Mouse (Mus musculus): Measurements from ENCODE around the gene Zfp687. TPM values are rescaled to one million over a fixed set of nuclear protein-coding genes. Genes with fewer than 3 reads are reported as not detected.

Gene Zfp687
- total RNA-seq, 1 experiment from 2014 or later, result 34.4 TPM

DNA sequence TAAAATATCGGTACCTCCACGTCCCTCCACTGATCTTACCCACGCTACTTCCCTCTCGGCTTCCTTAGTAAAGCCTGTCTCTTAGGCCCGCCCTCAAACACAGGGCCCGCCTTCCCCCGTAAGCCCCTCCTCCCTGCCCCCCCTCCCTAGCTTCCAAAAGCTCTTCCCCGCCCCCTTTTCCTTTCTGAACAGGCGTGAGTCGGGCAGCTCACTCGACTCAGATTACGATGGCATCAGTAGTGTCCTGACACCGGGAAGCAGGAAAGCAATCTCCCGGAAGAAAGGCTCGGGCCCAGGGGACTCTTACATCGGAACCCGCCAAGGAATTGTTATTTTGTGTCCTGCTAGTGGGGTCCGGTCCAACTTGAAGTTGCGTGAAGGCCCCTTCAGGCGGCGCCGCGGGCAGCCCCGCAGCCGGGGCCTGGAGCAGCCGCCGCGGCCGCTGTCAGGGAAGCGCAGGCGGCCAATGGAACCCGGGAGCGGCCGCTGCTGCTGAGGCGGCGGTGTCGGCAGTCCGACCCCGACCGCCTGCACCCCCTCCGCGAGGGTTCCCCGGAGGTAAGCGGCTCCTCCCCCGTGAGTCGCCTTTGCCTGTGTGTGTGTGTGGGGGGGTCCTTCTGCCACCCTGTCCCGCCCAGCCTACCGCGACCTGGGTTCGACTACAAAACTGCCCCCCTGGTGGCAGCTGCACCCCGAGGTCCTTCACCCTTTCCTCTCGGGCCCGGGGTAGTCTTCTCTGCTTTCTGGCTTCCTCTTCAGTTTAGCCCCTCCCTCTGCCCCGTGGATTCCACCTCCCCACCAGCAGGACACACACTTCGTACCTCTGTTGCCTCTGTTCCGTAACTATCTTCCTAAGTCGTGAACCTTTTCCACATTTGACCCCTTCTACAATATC, 40.5 kb downstream of the Zfp687 start, which contains the start of gene Pi4kb:
Pi4kb (plus strand) TSS at position 204 of the 895 bp plus-strand sequence.
- ATAC-seq (ENCODE audit: extremely low read depth, insufficient number of reproducible peaks, low FRiP score, poor library complexity, severe bottlenecking), result peak; percentile 91

DNA sequence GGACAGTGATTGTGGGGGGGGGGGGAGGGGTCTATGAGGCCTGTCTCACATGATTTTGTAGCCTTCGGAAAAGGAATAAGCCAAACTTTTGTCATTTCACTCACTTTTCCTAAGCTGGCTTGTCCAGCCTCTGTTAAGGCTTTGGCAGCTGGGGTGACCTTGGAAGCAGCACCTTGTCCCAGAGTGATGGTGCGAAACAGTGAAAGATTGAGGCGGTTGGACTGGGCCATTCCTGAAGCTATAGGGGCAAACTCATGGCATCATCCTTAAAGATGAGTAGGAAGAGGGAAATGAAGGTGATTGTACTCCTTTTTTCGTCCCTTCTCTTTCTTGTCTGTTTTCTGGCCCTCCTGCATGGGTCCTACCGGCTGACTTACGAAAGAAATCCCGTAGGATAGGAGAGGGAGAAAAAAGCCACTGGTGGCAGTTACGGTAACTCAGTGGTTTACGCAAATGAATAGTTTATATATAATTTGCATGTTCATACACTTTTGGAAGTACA, 41.2 kb downstream of the Zfp687 start:
- no peak for ATAC-seq (ENCODE audit: extremely low read depth, insufficient number of reproducible peaks, low FRiP score, poor library complexity, severe bottlenecking)

DNA sequence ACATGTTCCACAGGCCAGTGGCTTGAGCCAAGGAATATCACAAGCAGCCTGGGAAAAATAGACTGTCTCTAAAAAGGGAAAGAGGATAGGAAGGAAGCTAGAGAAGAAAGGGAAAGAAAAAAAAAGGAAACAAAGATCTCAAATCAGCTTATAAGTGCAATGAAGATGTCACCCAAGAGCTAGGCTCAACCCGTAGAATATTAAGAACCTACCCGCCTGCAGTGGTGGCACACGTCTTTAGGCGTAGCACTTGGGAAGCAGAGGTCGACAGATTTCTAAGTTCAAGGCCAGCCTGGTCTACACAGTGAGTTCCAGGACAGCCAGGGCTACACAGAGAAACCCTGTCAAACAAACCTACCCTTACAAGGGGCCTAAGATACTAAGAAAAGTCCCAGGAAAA, 41.6 kb downstream of the Zfp687 start:
- ATAC-seq (ENCODE audit: extremely low read depth, insufficient number of reproducible peaks, low FRiP score, poor library complexity, severe bottlenecking), result no peak

DNA sequence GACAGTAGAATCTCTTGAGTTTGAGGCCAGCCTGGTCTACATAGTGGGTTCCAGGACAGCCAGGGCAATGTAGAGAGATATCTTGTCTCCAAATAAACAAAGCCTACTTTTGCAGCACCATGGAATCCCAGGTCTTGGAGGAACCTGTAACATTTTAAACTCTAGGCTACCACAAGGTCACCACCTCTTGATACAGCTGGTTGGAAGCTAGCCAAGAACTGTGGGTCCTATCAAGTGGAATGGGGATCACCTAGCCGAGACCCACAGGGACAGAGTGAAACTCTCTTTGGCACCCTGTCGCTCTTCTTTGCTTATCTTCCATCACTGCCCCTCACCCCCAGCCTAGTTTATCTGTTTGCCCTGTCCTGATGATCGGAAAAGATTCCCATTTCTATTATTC, 42.7 kb downstream of the Zfp687 start:
- ATAC-seq (ENCODE audit: extremely low read depth, insufficient number of reproducible peaks, low FRiP score, poor library complexity, severe bottlenecking), result no peak

DNA sequence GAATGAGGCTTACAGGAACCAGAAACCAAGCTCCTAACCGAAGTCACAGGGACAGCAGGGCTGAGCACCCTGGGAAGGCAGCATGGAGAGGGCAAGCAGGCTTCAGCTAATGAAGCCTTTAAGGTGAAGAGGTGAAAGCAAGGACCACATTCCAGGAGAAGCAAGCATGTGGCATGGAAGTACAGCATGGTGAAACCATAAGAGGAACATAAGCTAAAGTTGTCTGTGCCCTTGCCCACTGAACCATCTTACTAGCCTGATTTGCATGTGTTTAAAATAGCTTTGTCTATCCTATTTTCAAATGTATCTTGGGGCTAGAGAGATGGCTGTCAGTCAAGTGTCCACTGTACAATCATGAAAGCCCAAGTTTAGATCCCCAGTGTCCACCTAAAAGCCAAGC, 49.4 kb downstream of the Zfp687 start:
- peak; percentile 69; the same call in 1 of the 2 replicates for ATAC-seq (ENCODE audit: extremely low read depth, insufficient number of reproducible peaks, low FRiP score, poor library complexity, severe bottlenecking)

DNA sequence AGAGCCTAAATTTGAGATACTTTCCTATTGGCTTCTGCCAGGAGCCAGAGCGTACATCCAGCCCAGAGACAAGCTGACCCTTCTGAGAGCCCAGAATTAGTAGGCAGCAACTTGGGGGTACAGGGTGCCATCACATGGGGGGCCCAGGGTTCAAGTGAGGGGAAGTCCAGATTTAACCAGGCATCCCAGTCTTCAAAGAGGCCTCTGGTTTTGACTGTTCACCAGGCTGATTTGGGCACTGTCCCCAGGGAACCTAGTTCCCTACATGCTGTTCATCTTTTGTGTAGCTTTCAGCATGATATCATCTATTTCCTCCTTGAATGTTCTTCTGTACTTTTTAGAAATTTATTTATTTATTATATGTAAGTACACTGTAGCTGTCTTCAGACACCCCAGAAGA, 50.3 kb downstream of the Zfp687 start:
- no peak for ATAC-seq (ENCODE audit: extremely low read depth, insufficient number of reproducible peaks, low FRiP score, poor library complexity, severe bottlenecking)

DNA sequence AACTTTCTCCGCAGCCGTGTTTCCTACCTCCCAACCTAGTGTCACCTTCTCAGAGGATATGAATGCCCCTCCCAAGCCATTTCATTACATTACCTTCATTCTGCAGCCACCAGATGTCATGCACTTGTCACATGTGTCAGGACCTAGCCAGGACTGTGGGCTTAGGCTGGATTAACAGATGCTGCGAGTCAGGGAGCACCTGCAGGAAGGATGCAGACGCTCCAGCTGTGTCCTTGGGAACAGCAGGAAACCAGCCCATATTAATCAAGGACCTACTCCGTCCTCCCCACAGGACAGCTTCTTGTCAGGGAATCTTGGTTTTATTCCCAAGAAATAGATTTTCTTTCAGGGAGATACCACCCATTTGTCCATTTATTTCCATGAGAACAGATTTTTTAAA, 54.9 kb downstream of the Zfp687 start:
- no peak for ATAC-seq (ENCODE audit: extremely low read depth, insufficient number of reproducible peaks, low FRiP score, poor library complexity, severe bottlenecking)

DNA sequence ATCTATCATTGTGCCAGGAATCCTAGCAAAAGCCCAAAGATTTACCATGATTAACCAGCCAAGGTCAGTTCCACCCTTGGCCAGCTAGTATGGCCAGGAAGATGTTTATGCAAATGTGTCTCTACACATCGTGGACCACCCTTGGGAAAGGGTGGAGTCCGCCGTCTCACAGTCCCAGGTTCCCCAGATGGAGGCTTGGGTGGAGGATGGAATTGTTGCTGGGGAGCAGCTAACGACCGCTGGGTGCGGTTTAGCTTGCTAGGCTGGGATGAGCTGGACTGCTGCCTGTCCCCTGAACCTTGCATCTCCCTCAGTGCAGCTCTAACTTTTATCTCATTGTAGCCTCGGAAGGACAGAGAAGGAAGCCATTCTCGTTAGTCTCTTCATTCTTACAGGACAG, 55.4 kb downstream of the Zfp687 start:
- ATAC-seq (ENCODE audit: extremely low read depth, insufficient number of reproducible peaks, low FRiP score, poor library complexity, severe bottlenecking), result no peak

DNA sequence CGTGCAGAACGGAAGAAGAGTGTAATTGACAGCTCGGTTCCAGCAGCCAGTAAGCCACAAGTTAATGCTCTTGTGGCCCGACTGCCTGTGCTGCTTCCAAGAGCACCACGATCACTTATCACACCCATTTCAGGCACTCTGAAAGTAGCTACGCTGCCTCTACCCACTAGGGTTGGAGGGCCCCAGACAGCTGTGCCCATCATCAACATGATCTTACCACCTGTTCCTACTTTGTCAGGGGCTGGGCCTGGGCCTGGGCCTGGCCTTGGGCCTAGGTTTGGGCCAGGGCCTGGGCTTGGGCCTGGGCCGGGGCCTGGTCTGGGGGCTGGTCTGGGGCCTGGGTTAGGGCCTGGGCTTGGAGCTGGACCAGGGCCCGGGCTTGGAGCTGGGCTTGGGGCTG, 57.0 kb downstream of the Zfp687 start:
- ATAC-seq (ENCODE audit: extremely low read depth, insufficient number of reproducible peaks, low FRiP score, poor library complexity, severe bottlenecking), result no peak

Other genes starting within 250 kb of the Zfp687 start
- not detected in 2 replicates for gene Cgn, start 229.0 kb downstream of the Zfp687 start, total RNA-seq (2017)
- gene Pogz, start 177.9 kb downstream of the Zfp687 start, total RNA-seq (2017), result 32.0 and 35.3 TPM in 2 replicates
- 98.0 and 111 TPM in 2 replicates for gene Psmb4, start 128.5 kb downstream of the Zfp687 start, total RNA-seq (2017)
- gene Selenbp1, start 82.4 kb downstream of the Zfp687 start, total RNA-seq (2017), result 1.4 and 1.7 TPM in 2 replicates
- gene Rfx5, start 61.4 kb downstream of the Zfp687 start, total RNA-seq (2017), result 38.9 and 44.0 TPM in 2 replicates
- 40.3 and 42.2 TPM in 2 replicates for gene Pi4kb, start 40.7 kb downstream of the Zfp687 start, total RNA-seq (2017)
- gene Psmd4, start 27.2 kb upstream of the Zfp687 start, total RNA-seq (2017), result 163 and 195 TPM in 2 replicates
- gene Pip5k1a, start 91.5 kb upstream of the Zfp687 start, total RNA-seq (2017), result 26.8 and 30.8 TPM in 2 replicates
- gene Vps72, start 95.6 kb upstream of the Zfp687 start, total RNA-seq (2017), result 63.9 and 79.4 TPM in 2 replicates
- 0.49 and 1.7 TPM in 2 replicates for gene Tmod4, start 109.0 kb upstream of the Zfp687 start, total RNA-seq (2017)
- 111 and 146 TPM in 2 replicates for gene Scnm1, start 118.6 kb upstream of the Zfp687 start, total RNA-seq (2017)
- 11.4 and 12.3 TPM in 2 replicates for gene Lysmd1, start 118.6 kb upstream of the Zfp687 start, total RNA-seq (2017)
- gene Tnfaip8l2, start 126.9 kb upstream of the Zfp687 start, total RNA-seq (2017), result 120 and 124 TPM in 2 replicates
- gene Sema6c, start 145.0 kb upstream of the Zfp687 start, total RNA-seq (2017), result 0.49 TPM in 1 of 2 replicates, not detected in the other
- 120 and 122 TPM in 2 replicates for gene Gabpb2, start 202.5 kb upstream of the Zfp687 start, total RNA-seq (2017)
- gene Cdc42se1, start 213.3 kb upstream of the Zfp687 start, total RNA-seq (2017), result 303 and 323 TPM in 2 replicates
- 14.1 and 16.3 TPM in 2 replicates for gene Mllt11, start 216.7 kb upstream of the Zfp687 start, total RNA-seq (2017)
- gene Gm128, start 226.2 kb upstream of the Zfp687 start, total RNA-seq (2017), result not detected in 2 replicates
- not detected in 2 replicates for gene Bnipl, start 235.7 kb upstream of the Zfp687 start, total RNA-seq (2017)

All from neutrophil, adult 5-6 weeks (primary cell).